Mouse (Mus musculus) spleen, adult 2 months (tissue): ENCODE measurements at regions not wholly inside any gene's neighbourhood (a gene's known extent, or its start where the extent isn't known, plus 50 kb on each side); places are given as distances from the start of the nearest gene placed in this dataset.

ENCODE experiments used
- CTCF ChIP-seq: fragments of 200-500 bp; IDR thresholded peaks from 2 replicates; pipeline ENCODE4 v1.5.1; 2011; ENCODE audit warnings: mild to moderate bottlenecking, inconsistent platforms; ENCODE audit not compliant: insufficient read depth, insufficient read length, insufficient replicate concordance; ENCODE audit errors: extremely low read depth
- POLR2A ChIP-seq: fragments of 200-500 bp; IDR thresholded peaks from 2 replicates; pipeline ENCODE4 v1.6.1; 2011; ENCODE audit warnings: low read depth, low read length, inconsistent platforms

GRCm38 (mm10) chr9:40586581-40586980 is 55.4 kb upstream of the Gramd1b start:
- TF ChIP-seq CTCF (no peak), POLR2A (no peak)
